Comparison of ENCODE assay signal across 14 mouse cellular contexts in the genomic region with DNA sequence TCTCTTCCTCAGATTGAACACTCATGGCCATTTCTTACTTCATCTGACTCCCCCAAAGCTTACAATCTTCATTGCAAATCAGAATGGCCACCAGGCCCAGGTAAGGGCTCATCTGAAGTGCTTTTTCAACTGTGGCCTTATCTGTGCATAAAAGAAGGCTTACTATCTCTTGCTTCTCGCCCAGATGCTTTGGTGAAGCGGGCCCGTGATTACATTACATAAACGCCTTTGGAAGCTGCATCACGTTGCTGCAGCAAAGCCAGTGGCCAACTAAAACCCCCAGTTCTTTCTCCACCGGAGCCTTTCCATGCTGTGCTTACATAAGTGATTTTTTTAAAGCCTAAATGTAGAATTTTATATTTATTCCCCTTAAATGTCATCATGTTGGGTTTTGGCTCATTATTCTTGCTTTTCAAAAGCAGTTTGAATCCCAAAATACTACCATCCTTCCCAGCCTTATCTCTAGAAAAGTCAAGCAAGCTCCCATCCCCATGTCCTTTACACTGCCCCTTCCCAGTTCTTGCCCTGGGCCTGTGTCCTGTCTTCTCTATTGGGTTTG. TPM values are rescaled to one million over a fixed set of nuclear protein-coding genes. Genes with fewer than 3 reads are reported as not detected.
A peak's percentile ranks its signal among the peaks of the same experiment; 100 is the strongest.
DNase-seq lines count a peak whose midpoint lies in the region; ATAC-seq lines count a peak whose summit lies in the region.
"Had no signal": no experiment of that assay in that cellular context is flagged by ENCODE, and none has a peak within 500 bp of the region (broad histone marks: within the 10 kb centered on the region; RNA-seq: fewer than 3 reads in every experiment).

No protein-coding gene starts in this region.

- ATAC-seq in activated CD4-positive, CD25-positive, alpha-beta regulatory T cell, adult 4 months, result no peak

- intact Hi-C loops in left cerebral cortex, postnatal 10 days (cut with DNase I), result no loop called here

- peak; percentile 3 for DNase-seq in gastrocnemius, postnatal 25 days
- DNase-seq in gastrocnemius, adult 8-10 months (ENCODE audit: low spot score in 2 of 2), result no peak
- peak; percentile 89 for DNase-seq in right cerebral cortex, adult 18-20 months
- DNase-seq in right cerebral cortex, postnatal 4 days, result no peak
- peak; percentile 56 to 67 for DNase-seq in left cerebral cortex, postnatal 10 days (ENCODE audit: extremely low spot score in 1 of 2, low spot score in 2 of 2)
- DNase-seq in telencephalon, adult 2 months (ENCODE audit: low read depth, low spot score), result peak; percentile 91
- DNase-seq in ovary, postnatal 10 days (ENCODE audit: low spot score), result no peak

RNA-seq across cellular contexts. Expression of a gene that starts 5.2 kb away (rescaled TPM):
- not detected for total RNA-seq in gastrocnemius, postnatal 25 days (2021)
- not detected for total RNA-seq in gastrocnemius, adult 8-10 months (2022)
- total RNA-seq in left cerebral cortex, postnatal 10 days (2021), result 10 to 100 TPM; 77.8 to 84.5 TPM
- under 1 TPM in 1 of 2 experiments, not detected in 1; 0.08 TPM for polyA plus RNA-seq in activated CD4-positive, CD25-positive, alpha-beta regulatory T cell, adult 4 months (2017; shearing (Covaris generic))
- total RNA-seq: gastrocnemius, postnatal 14 days; megakaryocyte, adult 5-6 weeks; neutrophil, adult 5-6 weeks had no signal
- polyA plus RNA-seq: heart, embryonic 13.5 days; kidney, embryonic 16.5 days; stomach, embryonic 16.5 days had no signal

RNA-seq across cellular contexts. Expression of a gene that starts 17.1 kb away (rescaled TPM):
- under 1 TPM; 0.08 to 0.13 TPM for total RNA-seq in gastrocnemius, postnatal 25 days (2021)
- under 1 TPM in 2 of 4 experiments, not detected in 2; 0.04 to 0.05 TPM for total RNA-seq in gastrocnemius, adult 8-10 months (2022)
- 10 to 100 TPM; 68.5 to 69.3 TPM for total RNA-seq in left cerebral cortex, postnatal 10 days (2021)
- under 1 TPM in 1 of 2 experiments, not detected in 1; 0.15 TPM for polyA plus RNA-seq in activated CD4-positive, CD25-positive, alpha-beta regulatory T cell, adult 4 months (2017; shearing (Covaris generic))
- total RNA-seq: neutrophil, adult 5-6 weeks had no signal
- polyA plus RNA-seq: heart, embryonic 13.5 days had no signal

RNA-seq across cellular contexts. Expression of a gene that starts 26.0 kb away (rescaled TPM):
- 1,000 to 10,000 TPM; 1,026 to 1,397 TPM for total RNA-seq in gastrocnemius, postnatal 25 days (2021)
- total RNA-seq in gastrocnemius, adult 8-10 months (2022), result 100 to 1,000 TPM; 819 to 944 (median 894) TPM
- total RNA-seq in left cerebral cortex, postnatal 10 days (2021), result 100 to 1,000 TPM; 393 to 413 TPM
- polyA plus RNA-seq in activated CD4-positive, CD25-positive, alpha-beta regulatory T cell, adult 4 months (2017; shearing (Covaris generic)), result under 1 TPM; 0.08 to 0.12 TPM
- total RNA-seq: megakaryocyte, adult 5-6 weeks; neutrophil, adult 5-6 weeks had no signal

RNA-seq across cellular contexts. Expression of a gene that starts 52.5 kb away (rescaled TPM):
- 1 to 10 TPM; 3.4 to 3.6 TPM for total RNA-seq in gastrocnemius, postnatal 25 days (2021)
- 1 to 10 TPM; 3.2 to 3.4 (median 3.2) TPM for total RNA-seq in gastrocnemius, adult 8-10 months (2022)
- 10 to 100 TPM in 1 of 2 experiments, 1 to 10 TPM in 1; 9.8 to 10.6 TPM for total RNA-seq in left cerebral cortex, postnatal 10 days (2021)
- polyA plus RNA-seq in activated CD4-positive, CD25-positive, alpha-beta regulatory T cell, adult 4 months (2017; shearing (Covaris generic)), result 1 to 10 TPM; 5.6 to 7.3 TPM

Comparison
In these comparisons a context has a peak if more than half of its experiments do, and no peak if none do; other contexts are left out.
1. DNase-seq: peak in gastrocnemius, postnatal 25 days (single experiment), right cerebral cortex, adult 18-20 months (single experiment), left cerebral cortex, postnatal 10 days (2 of 2) and telencephalon, adult 2 months (single experiment); none in gastrocnemius, adult 8-10 months (0 of 2), right cerebral cortex, postnatal 4 days (single experiment) and ovary, postnatal 10 days (single experiment).
2. RNA of a gene that starts 5.2 kb away (total RNA-seq): 77.8 to 84.5 TPM in left cerebral cortex, postnatal 10 days; not detected in gastrocnemius, postnatal 25 days and not detected in gastrocnemius, adult 8-10 months; every median in the first group is over 10 times any median in the second.
3. RNA of a gene that starts 17.1 kb away (total RNA-seq): 68.5 to 69.3 TPM in left cerebral cortex, postnatal 10 days; 0.08 to 0.13 TPM in gastrocnemius, postnatal 25 days and 0.04 to 0.05 TPM in gastrocnemius, adult 8-10 months; every median in the first group is over 10 times any median in the second.